1 mouse cellular context compared by ENCODE assay signal in genomic region chr17:29393335-29394089, GRCm38 (mm10).
TF ChIP-seq lines count a peak whose summit lies in the region.

No protein-coding gene starts in this region.

TF ChIP-seq in CH12.LX, 34 proteins besides CTCF, POLR2A, EP300 and RAD21 (continued from another document):
- TF ChIP-seq TBP (conservative IDR thresholded peaks at IDR 0.05; ENCODE audit: low read depth, low read length) (peak; percentile 55; the same call in 1 of the 2 replicates), SMC3 (IDR thresholded peaks at IDR 0.05; ENCODE audit: low read depth, low read length) (no peak; the same call in 1 of the 2 replicates), MAZ (IDR thresholded peaks at IDR 0.05; ENCODE audit: low read depth, low read length) (peak; percentile 75), UBTF (IDR thresholded peaks at IDR 0.05; ENCODE audit: low read depth, low read length) (no peak), MXI1 (IDR thresholded peaks at IDR 0.05; ENCODE audit: low read depth, low read length) (no peak), HCFC1 (IDR thresholded peaks at IDR 0.05; ENCODE audit: low read depth, low read length) (peak; percentile 7; the same call in 1 of the 2 replicates), MEF2A (IDR thresholded peaks at IDR 0.05; ENCODE audit: borderline replicate concordance, low read depth, low read length) (peak; percentile 83; the same call in 1 of the 2 replicates), CHD2 (IDR thresholded peaks at IDR 0.05; ENCODE audit: low read length) (peak; percentile 70; the same call in 1 of the 2 replicates), SIN3A (IDR thresholded peaks at IDR 0.05; ENCODE audit: low read length) (peak; percentile 30; the same call in 1 of the 2 replicates), ELF1 (IDR thresholded peaks at IDR 0.05; ENCODE audit: low read depth, low read length) (no peak), CHD1 (IDR thresholded peaks at IDR 0.05; ENCODE audit: low read depth, low read length) (0 out of 2 replicates have a peak, but pooled peaks have one; percentile 69), JUND (conservative IDR thresholded peaks at IDR 0.05; ENCODE audit: low read depth, low read length) (no peak)
